ENCODE assay signal across 19 mouse cellular contexts in genomic region chr12:112734108-112734820, GRCm38 (mm10). TPM values are rescaled to one million over a fixed set of nuclear protein-coding genes. Genes with fewer than 3 reads are reported as not detected.
DNase-seq lines count a peak whose midpoint lies in the region; TF ChIP-seq lines count a peak whose summit lies in the region.
"Had no signal": no experiment of that assay in that cellular context is flagged by ENCODE, and none has a peak within 500 bp of the region (broad histone marks: within the 10 kb centered on the region; RNA-seq: fewer than 3 reads in every experiment).

No protein-coding gene starts in this region.

- TF ChIP-seq CTCF in gastrocnemius, adult 2 months (IDR thresholded peaks at IDR 0.05) = no peak

- DNase-seq in gastrocnemius, adult 2 months = peak; percentile 10
- DNase-seq in gastrocnemius, adult 18-20 months (ENCODE audit: low spot score) = no peak
- peak; percentile 66 to 79 for DNase-seq in kidney, adult 8-10 months
- no peak for DNase-seq in kidney, postnatal 14 days
- peak; percentile 55 for DNase-seq in cerebellum, adult 9-11 months
- peak; percentile 27 for DNase-seq in kidney, postnatal 10 days
- DNase-seq in embryo, embryonic 11 days = no peak
- DNase-seq: adrenal gland, adult 2 months; gastrocnemius, postnatal 36 days; heart, postnatal 10 days; thymus, postnatal 14 days had no signal

- H3K4me3 ChIP-seq in gastrocnemius, adult 2 months = no peak overlapping the region
- H3K4me3 ChIP-seq: forebrain, embryonic 10.5 days; hindbrain, embryonic 12.5 days; limb, embryonic 13.5 days; midbrain, embryonic 10.5 days; neural tube, embryonic 12.5 days had no signal

- intact Hi-C loops in gastrocnemius, adult 2 months (cut with DNase I) = no loop called here

- H3K27ac ChIP-seq in gastrocnemius, adult 2 months = no peak overlapping the region
- H3K27ac ChIP-seq: forebrain, embryonic 10.5 days; hindbrain, embryonic 12.5 days; limb, embryonic 13.5 days; liver, embryonic 14.5 days; macrophage; midbrain, embryonic 10.5 days; neural tube, embryonic 12.5 days had no signal

RNA-seq across cellular contexts. Expression of gene Cep170b, which starts 14.0 kb away (rescaled TPM):
- 10 to 100 TPM in 1 of 2 experiments, 1 to 10 TPM in 1; 9.8 to 13.6 TPM for total RNA-seq in gastrocnemius, adult 2 months (2021)
- 10 to 100 TPM in 1 of 2 experiments, 1 to 10 TPM in 1; 9.0 to 12.8 TPM for total RNA-seq in gastrocnemius, adult 18-20 months (2021)
- total RNA-seq: monocyte, adult 5-6 weeks had no signal

RNA-seq across cellular contexts. Expression of gene Pld4, which starts 26.2 kb away (rescaled TPM):
- total RNA-seq in gastrocnemius, adult 2 months (2021) = 1 to 10 TPM; 1.7 to 4.0 TPM
- 1 to 10 TPM; 1.3 to 3.4 TPM for total RNA-seq in gastrocnemius, adult 18-20 months (2021)

RNA-seq across cellular contexts. Expression of gene Zbtb42, which starts 55.6 kb away (rescaled TPM):
- under 1 TPM; 0.64 to 0.81 TPM for total RNA-seq in gastrocnemius, adult 2 months (2021)
- total RNA-seq in gastrocnemius, adult 18-20 months (2021) = under 1 TPM; 0.59 to 0.90 TPM

RNA-seq across cellular contexts. Expression of gene Akt1, which starts 59.6 kb away (rescaled TPM):
- 10 to 100 TPM; 50.9 to 59.3 TPM for total RNA-seq in gastrocnemius, adult 2 months (2021)
- total RNA-seq in gastrocnemius, adult 18-20 months (2021) = 10 to 100 TPM; 44.7 to 49.5 TPM

Comparison
In these comparisons a context has a peak if more than half of its experiments do, and no peak if none do; other contexts are left out.
1. DNase-seq: peak in gastrocnemius, adult 2 months (single experiment), kidney, adult 8-10 months (2 of 2), cerebellum, adult 9-11 months (single experiment) and kidney, postnatal 10 days (single experiment); none in gastrocnemius, adult 18-20 months (single experiment), kidney, postnatal 14 days (single experiment) and embryo, embryonic 11 days (single experiment).